Mouse (Mus musculus) neural tube, embryonic 11.5 days (tissue): ENCODE results near the gene Trip6. TPM values are rescaled to one million over a fixed set of nuclear protein-coding genes. Genes with fewer than 3 reads are reported as not detected.

Experiments used
- ATAC-seq: fragments of 200-750 bp; cut with Nextera tagmentation; 2 replicates; pipeline ENCODE4 v1.8.0; 2017; ENCODE audit warnings: moderate number of reproducible peaks, mild to moderate bottlenecking, moderate TSS enrichment, moderate library complexity; ENCODE audit not compliant: insufficient read depth, low FRiP score, low TSS enrichment
- DNase-seq: peaks from one replicate; pipeline ENCODE4 v3.0.0-alpha.2; 2015; ENCODE audit warnings: low spot score
- H3K27ac ChIP-seq: fragments of 300-500 bp; sonication (generic); 2 replicates; pipeline ENCODE4 v1.5.1; 2014; ENCODE audit warnings: low read depth, mild to moderate bottlenecking, low read length
- H3K27me3 ChIP-seq: fragments of 300-500 bp; sonication (generic); 2 replicates; pipeline ENCODE4 v1.6.1; 2014; ENCODE audit warnings: mild to moderate bottlenecking, low read length, mixed read lengths; ENCODE audit not compliant: control insufficient read depth, insufficient read depth
- H3K36me3 ChIP-seq: fragments of 300-500 bp; sonication (generic); 2 replicates; pipeline ENCODE4 v1.6.1; 2014; ENCODE audit warnings: mild to moderate bottlenecking, low read length, moderate library complexity, mixed read lengths; ENCODE audit not compliant: control insufficient read depth, insufficient read depth
- H3K4me1 ChIP-seq: fragments of 300-500 bp; sonication (generic); 2 replicates; pipeline ENCODE4 v1.6.1; 2014; ENCODE audit warnings: low read length, mixed read lengths; ENCODE audit not compliant: control insufficient read depth, insufficient read depth
- H3K4me2 ChIP-seq: fragments of 300-500 bp; sonication (generic); 2 replicates; pipeline ENCODE4 v1.6.1; 2014; ENCODE audit warnings: low read depth, mild to moderate bottlenecking, moderate library complexity
- H3K4me3 ChIP-seq: fragments of 300-500 bp; sonication (generic); 2 replicates; pipeline ENCODE4 v1.5.1; 2014; ENCODE audit warnings: low read depth, low read length
- H3K9ac ChIP-seq: fragments of 300-500 bp; sonication (generic); 2 replicates; pipeline ENCODE4 v1.6.1; 2014; ENCODE audit warnings: mild to moderate bottlenecking, low read length
- H3K9me3 ChIP-seq: fragments of 300-500 bp; sonication (generic); 2 replicates; pipeline ENCODE4 v1.6.1; 2016; ENCODE audit warnings: low read length; ENCODE audit not compliant: control insufficient read depth
- WGBS: fragments of 180-500 bp; shearing (Covaris S2); extraction: QIAGEN DNeasy Blood & Tissue Kit; methylation state at CpG from one replicate; pipeline ENCODE4 v1.1.7; 2014; 5-methylcytosine and 5-hydroxymethylcytosine counted together
- polyA plus RNA-seq: library from polyadenylated mRNA; unstranded; fragments of >200 nt; fragmentation: Nextera tagmentation; extraction: Ambion mirVana; gene quantifications from 2 replicates; pipeline ENCODE4 v1.2.1, GENCODE M21; 2014

Trip6 gene
- polyA plus RNA-seq, 1 experiment from 2014 or later, result 38.1 TPM

DNA sequence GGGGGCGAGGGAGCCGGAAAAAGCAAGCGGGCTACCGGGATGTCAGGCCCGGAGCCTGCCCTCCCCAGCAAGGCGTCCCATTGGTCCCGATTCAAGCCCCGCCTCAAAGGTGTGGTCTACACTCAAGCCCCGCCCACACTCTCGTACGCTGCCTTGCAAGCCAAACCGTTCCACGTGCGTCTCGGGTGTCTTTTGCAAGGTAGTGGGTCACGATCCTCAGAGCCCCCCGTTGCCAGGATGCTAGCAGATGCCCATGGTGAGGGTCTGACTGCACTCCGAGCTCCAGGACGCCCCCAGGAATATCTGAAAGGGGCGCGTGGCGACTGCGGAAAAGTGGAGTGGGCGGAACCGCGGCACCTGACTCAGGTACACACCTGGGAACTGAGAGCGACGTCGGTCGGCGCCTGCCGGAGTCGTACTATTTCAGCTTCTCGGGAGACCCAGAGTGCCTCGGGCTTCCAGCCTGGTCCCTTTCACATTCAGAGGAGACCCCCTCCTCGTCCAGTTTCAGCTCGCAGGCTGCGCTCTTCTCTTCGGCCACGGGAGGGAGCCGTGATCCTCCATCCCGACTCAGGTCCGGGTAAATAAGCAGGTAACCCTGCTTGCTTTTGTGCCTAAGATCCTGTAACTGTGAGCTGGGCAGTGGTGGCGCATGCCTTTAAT is 19.4 kb upstream of the Trip6 start, which contains the start of gene Slc12a9:
Slc12a9 (minus strand) TSS at position 86 of the 663 bp plus-strand sequence.
- H3K9me3 ChIP-seq, result no peaks in the 10 kb centered on the region
- H3K4me2 ChIP-seq, result peak within 1 kb of the TSS; percentile 74
- ATAC-seq (peak; percentile 90), DNase-seq (peak; percentile 94)
- H3K27me3 ChIP-seq, result no peaks in the 10 kb centered on the region
- WGBS, result under 1% methylated on average over 44 of the region's 44 CpGs
- H3K9ac ChIP-seq, result peak within 1 kb of the TSS; percentile 60
- no peaks in the 10 kb centered on the region for H3K36me3 ChIP-seq
- no peak within 1 kb of the TSS for H3K27ac ChIP-seq
- H3K4me3 ChIP-seq, result peak within 1 kb of the TSS; percentile 53
- peaks cover under 1% of the 10 kb centered on the region; the same call in 1 of the 2 replicates for H3K4me1 ChIP-seq

DNA sequence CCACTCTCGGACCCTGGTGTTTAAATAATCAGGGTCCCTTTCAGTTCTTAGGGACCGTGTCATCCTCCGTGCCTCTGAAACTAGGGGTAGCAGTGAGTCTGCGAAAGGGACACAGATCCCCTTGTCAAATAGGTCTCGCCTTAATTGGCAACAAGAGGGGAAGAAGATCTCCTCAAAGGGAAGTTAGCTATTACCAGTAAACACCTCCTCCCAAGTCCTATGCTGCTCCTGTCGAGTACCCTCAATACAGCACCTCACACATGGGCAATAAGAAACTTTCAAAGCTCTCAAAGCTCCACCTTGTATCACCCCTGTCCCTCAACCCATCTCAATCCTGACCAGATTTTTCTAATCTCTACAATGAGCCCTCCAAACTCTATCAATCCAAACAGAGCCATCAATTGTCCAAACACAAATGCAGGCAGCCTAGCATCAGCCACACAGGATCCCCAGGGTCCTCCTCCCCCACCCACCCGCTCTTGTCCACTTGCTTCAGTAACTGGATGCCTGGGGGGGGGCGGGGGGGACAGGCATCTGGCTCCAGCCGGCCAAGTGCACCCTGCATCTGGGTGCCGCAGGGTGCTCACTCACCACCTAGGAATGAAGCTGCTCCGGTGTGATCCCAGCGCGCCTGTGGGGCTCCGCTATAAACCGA is 18.8 kb upstream of the Trip6 start:
- Histone ChIP-seq H3K27me3 (no peaks in the 10 kb centered on the region), H3K9ac (peak overlapping the region; percentile 60), H3K36me3 (no peaks in the 10 kb centered on the region; the same call in 1 of the 2 replicates), H3K27ac (no peak overlapping the region), H3K4me2 (peak overlapping the region; percentile 74), H3K4me3 (peak overlapping the region; percentile 53), H3K4me1 (no peaks in the 10 kb centered on the region), H3K9me3 (no peaks in the 10 kb centered on the region)
- ATAC-seq (peak; percentile 36; the same call in 1 of the 2 replicates), DNase-seq (no peak)
- 17% methylated on average over 15 of the region's 15 CpGs for WGBS

DNA sequence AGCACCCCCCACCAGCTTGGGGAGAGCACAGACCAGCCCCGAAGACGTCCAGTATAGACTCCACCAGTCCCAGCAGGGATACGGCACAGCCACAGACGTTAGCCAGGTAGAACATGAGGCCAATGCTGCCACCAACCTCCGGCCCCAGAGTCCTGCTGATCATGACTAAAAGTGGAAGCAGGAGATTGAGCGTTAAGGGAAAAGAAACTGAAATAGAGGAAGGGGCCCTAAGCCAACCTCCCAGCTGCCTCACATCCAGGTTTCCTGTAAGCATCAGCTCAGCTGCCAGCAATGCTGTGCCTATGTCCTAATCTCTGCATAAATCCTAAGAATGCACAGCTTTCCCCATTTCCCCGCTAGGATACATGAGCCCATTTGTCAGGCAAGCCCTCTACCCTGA is 16.7 kb upstream of the Trip6 start:
- ATAC-seq (no peak), DNase-seq (no peak)
- Histone ChIP-seq H3K27ac (no peak overlapping the region), H3K36me3 (no peaks in the 10 kb centered on the region; the same call in 1 of the 2 replicates), H3K27me3 (no peaks in the 10 kb centered on the region), H3K4me1 (no peaks in the 10 kb centered on the region), H3K4me3 (no peak overlapping the region), H3K9ac (no peak overlapping the region), H3K9me3 (no peaks in the 10 kb centered on the region), H3K4me2 (no peak overlapping the region)
- 89% methylated on average over 7 of the region's 7 CpGs for WGBS

DNA sequence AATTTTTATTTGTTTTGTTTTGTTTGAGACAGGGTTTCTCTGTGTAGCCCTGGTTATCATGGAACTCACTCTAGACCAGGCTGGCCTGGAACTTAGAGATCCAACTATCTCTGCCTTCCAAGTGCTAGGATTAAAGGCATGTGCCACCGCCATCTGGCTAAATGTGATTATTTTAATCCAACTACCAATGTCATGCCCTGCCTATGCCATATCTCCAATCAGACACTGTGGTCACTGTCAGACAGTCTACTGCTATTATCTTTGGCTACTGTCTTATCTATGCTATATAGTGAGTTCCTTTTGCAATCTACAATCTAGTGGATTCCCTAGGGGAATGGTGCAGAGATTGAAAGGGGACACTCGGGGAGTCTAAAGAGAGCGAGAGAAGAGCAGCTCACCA is 6.8 kb upstream of the Trip6 start:
- Histone ChIP-seq H3K4me1 (no peaks in the 10 kb centered on the region), H3K9ac (no peak overlapping the region), H3K4me2 (no peak overlapping the region), H3K27me3 (no peaks in the 10 kb centered on the region), H3K27ac (no peak overlapping the region), H3K9me3 (no peaks in the 10 kb centered on the region), H3K36me3 (no peaks in the 10 kb centered on the region; the same call in none of the 2 replicates), H3K4me3 (no peak overlapping the region)
- 88% methylated on average over 3 of the region's 3 CpGs for WGBS
- ATAC-seq (no peak), DNase-seq (no peak)

DNA sequence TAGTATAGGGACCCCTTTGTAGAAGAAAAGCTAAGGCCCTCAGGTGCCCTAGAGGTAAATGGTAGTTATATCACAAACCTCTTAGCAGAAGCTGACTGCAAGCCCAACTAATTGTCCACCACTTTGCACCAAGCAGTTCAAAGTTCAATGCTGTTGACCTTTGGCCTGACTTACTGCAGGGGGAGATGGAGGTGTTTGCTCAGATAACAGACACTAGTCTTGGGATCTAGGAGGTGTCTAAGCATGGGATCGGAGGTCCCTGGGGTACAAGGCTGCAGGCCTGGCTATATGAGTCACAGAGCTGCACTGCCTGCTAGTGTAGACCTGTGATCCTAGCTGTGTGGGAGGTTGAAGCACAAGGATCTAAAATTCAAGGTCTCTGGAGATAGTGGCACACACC is 4.4 kb upstream of the Trip6 start:
- WGBS, result 84% methylated on average over 1 of the region's 1 CpGs
- Histone ChIP-seq H3K4me3 (no peak overlapping the region), H3K36me3 (no peaks in the 10 kb centered on the region; the same call in none of the 2 replicates), H3K9ac (no peak overlapping the region), H3K27me3 (no peaks in the 10 kb centered on the region), H3K9me3 (no peaks in the 10 kb centered on the region), H3K4me2 (no peak overlapping the region), H3K27ac (no peak overlapping the region), H3K4me1 (peaks cover 12% of the 10 kb centered on the region; the same call in 1 of the 2 replicates)
- DNase-seq (no peak), ATAC-seq (no peak)

DNA sequence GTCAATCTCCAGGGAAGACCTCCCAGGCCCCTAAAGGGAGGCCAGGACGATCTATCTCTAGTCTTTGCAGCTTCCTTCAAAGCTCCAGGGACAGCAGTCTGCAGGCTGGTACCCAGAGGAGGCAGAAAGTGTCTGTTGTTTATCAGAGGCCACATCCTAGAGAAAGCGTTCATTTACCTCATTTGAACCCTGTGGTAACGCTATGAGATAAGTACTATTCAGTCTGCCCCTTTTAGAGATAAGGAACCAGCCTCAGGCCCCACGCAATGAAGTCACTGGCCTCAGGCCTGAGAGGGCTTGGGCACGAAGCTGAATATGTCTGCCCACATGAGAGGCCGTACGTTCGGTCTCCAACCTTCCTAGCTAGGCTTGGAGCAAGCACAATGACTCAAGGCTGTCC is 3.2 kb upstream of the Trip6 start:
- H3K4me1 ChIP-seq, result peaks cover 21% of the 10 kb centered on the region
- H3K9ac ChIP-seq, result no peak overlapping the region
- no peaks in the 10 kb centered on the region for H3K27me3 ChIP-seq
- no peak overlapping the region for H3K4me3 ChIP-seq
- ATAC-seq, result no peak
- DNase-seq, result no peak
- no peak overlapping the region for H3K27ac ChIP-seq
- H3K4me2 ChIP-seq, result no peak overlapping the region
- H3K9me3 ChIP-seq, result no peaks in the 10 kb centered on the region
- H3K36me3 ChIP-seq, result no peaks in the 10 kb centered on the region; the same call in none of the 2 replicates
- WGBS, result 89% methylated on average over 8 of the region's 8 CpGs

DNA sequence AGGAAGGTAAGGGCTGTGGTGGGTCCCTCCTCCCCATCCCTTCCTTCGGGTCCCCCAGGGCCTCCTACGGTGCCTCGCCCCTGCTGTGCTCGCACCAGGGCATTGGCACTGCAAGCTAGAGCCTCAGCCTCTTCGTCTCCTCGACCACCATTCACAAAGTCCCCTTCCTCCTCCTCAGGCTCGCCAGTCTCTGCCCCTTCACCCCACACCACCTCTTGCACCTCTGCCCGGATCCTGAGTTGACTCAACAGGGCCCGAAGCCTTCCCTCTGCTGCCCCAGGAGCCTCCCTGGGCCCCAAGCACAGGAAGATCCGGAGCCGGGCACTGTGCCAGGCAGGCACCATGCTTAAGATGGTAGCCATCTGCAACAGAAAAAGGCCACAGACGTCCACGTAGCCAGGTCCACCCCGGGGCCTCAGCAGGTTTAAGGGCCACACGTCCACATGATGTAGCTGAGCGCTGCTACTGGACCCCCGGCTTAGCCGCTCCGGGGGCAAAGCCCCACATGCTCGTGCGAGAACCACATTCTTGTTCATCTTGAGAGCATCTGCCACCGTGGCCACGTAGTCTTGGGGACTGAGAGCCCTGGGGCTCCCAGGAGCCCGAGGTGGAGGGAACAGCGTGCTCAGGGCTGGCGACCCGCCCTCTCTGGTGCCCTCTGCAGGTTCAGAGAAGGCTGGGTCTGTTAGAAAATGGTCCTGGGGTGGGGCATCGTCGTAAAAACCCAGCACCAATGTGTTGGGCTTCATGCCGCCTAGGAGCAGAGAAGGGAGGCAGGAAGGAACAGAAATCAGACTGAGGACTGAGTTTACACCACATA is 1.1 kb upstream of the Trip6 start:
- H3K36me3 ChIP-seq, result no peaks in the 10 kb centered on the region; the same call in 1 of the 2 replicates
- 41% methylated on average over 30 of the region's 30 CpGs for WGBS
- H3K4me3 ChIP-seq, result no peak overlapping the region
- peaks cover 21% of the 10 kb centered on the region for H3K4me1 ChIP-seq
- H3K27me3 ChIP-seq, result no peaks in the 10 kb centered on the region
- no peak overlapping the region for H3K4me2 ChIP-seq
- peak; percentile 42 for DNase-seq
- no peak overlapping the region for H3K9ac ChIP-seq
- H3K27ac ChIP-seq, result no peak overlapping the region
- ATAC-seq, result peak; percentile 15; the same call in 1 of the 2 replicates
- no peaks in the 10 kb centered on the region for H3K9me3 ChIP-seq

DNA sequence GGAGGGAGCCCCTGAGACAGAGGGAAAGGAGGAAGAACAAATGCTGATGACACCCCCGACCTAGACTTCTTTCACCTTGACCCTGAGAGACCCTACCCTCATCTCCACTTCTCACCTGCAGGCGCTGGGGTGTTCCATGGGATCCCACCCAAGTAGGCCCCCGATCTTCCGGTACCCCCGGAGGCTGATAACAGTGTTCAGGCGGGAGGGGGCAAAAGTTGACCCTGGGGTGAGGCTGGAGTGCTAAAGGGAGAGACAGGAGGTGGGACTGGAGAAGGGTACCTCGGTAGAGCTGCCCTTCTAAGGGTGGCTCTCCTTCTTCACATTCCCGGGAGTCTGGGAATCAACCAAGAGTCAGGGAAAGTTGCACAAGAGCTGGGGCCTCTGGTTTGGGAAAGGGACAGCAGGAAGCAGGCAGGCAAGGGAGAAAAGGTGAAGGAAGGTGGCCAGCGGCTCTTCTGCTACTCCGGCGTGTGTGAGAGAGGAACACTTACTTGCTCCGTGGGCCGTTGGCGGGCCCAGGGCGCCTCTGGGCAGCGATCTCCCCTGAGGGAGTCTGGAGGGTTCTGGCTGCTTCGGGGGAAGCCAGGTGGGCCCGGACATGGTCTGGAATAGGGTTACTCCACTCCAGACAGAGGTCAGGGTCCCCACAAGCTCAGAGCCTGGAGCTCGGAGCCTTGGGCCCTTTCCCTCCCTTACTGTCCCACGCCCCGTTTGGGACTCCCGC is 575 bp downstream of the Trip6 start:
- Histone ChIP-seq H3K4me1 (peaks cover 21% of the 10 kb centered on the region), H3K4me2 (peak overlapping the region; percentile 83), H3K27ac (0 out of 2 replicates have a peak overlapping the region, but pooled peaks have one; percentile 34), H3K36me3 (0 out of 2 replicates have a peak, but pooled peaks cover 3% of the 10 kb centered on the region), H3K27me3 (no peaks in the 10 kb centered on the region), H3K4me3 (peak overlapping the region; percentile 53), H3K9me3 (no peaks in the 10 kb centered on the region), H3K9ac (peak overlapping the region; percentile 75)
- 4% methylated on average over 22 of the region's 22 CpGs for WGBS
- DNase-seq (no peak), ATAC-seq (peak; percentile 27; the same call in 1 of the 2 replicates)
